Mouse (Mus musculus) embryonic facial prominence, embryonic 10.5 days (tissue): ENCODE results near the gene Clk2. TPM values are rescaled to one million over a fixed set of nuclear protein-coding genes. Genes with fewer than 3 reads are reported as not detected.
"Not testable (repeated sequence)": the region's sequence is repeated elsewhere in the genome, so short reads cannot be mapped to it uniquely, and the experiment has no call there.

ENCODE experiments used
- DNase-seq: peaks from one replicate; pipeline ENCODE4 v3.0.0-alpha.2; 2017; ENCODE audit warnings: low spot score
- H3K27ac ChIP-seq: fragments of 300-500 bp; sonication (generic); replicated peaks from 2 replicates; pipeline ENCODE4 v1.5.1; 2016; ENCODE audit warnings: mild to moderate bottlenecking
- H3K27me3 ChIP-seq: fragments of 300-500 bp; sonication (generic); replicated peaks from 2 replicates; pipeline ENCODE4 v1.6.1; 2016; ENCODE audit warnings: low read depth, mild to moderate bottlenecking; ENCODE audit not compliant: poor library complexity, severe bottlenecking
- H3K36me3 ChIP-seq: fragments of 300-500 bp; sonication (generic); replicated peaks from 2 replicates; pipeline ENCODE4 v1.6.1; 2016; ENCODE audit warnings: mild to moderate bottlenecking, moderate library complexity
- H3K4me1 ChIP-seq: fragments of 300-500 bp; sonication (generic); 2 replicates; pipeline ENCODE4 v1.6.1; 2016
- H3K4me3 ChIP-seq: fragments of 300-500 bp; sonication (generic); 2 replicates; pipeline ENCODE4 v1.5.1; 2016; ENCODE audit warnings: mild to moderate bottlenecking, moderate library complexity
- H3K9me3 ChIP-seq: fragments of 300-500 bp; sonication (generic); 2 replicates; pipeline ENCODE4 v1.6.1; 2016; ENCODE audit warnings: mild to moderate bottlenecking
- WGBS: fragments of 180-500 bp; shearing (Covaris S2); methylation state at CpG from one replicate; pipeline ENCODE4 v1.1.7; 2016; 5-methylcytosine and 5-hydroxymethylcytosine counted together
- polyA plus RNA-seq: library from polyadenylated mRNA; unstranded; fragments of >200 nt; fragmentation: Nextera tagmentation; extraction: Ambion mirVana; gene quantifications from 2 replicates; pipeline ENCODE4 v1.2.1, GENCODE M21; 2016

Gene Clk2
- polyA plus RNA-seq, 1 experiment from 2014 or later: 33.6 TPM

- Histone ChIP-seq H3K27me3 (peaks cover 66% of the 10 kb centered on the region), H3K4me1 (peaks cover 34% of the 10 kb centered on the region), H3K9me3 (no peaks in the 10 kb centered on the region), H3K4me3 (no peak overlapping the region), H3K36me3 (no peaks in the 10 kb centered on the region), H3K27ac (no peak overlapping the region)
- 39% methylated on average over 8 of the region's 8 CpGs for WGBS
- peak; percentile 46 for DNase-seq
These were observed 19.0 kb upstream of the Clk2 start for GRCm38 (mm10) chr3:89145566-89145965.

GRCm38 (mm10) chr3:89147101-89147978 lies 17.3 kb upstream of the Clk2 start:
- Histone ChIP-seq H3K36me3 (no peaks in the 10 kb centered on the region), H3K4me1 (peaks cover 34% of the 10 kb centered on the region), H3K4me3 (peak overlapping the region; percentile 50), H3K27me3 (peaks cover 73% of the 10 kb centered on the region), H3K27ac (0 out of 2 replicates have a peak overlapping the region, but pooled peaks have one; percentile 2), H3K9me3 (no peaks in the 10 kb centered on the region)
- peak; percentile 29 for DNase-seq
- 20% methylated on average over 26 of the region's 26 CpGs for WGBS

- peaks cover 78% of the 10 kb centered on the region for H3K27me3 ChIP-seq
- DNase-seq: no peak
- 7% methylated on average over 15 of the region's 15 CpGs for WGBS
- 0 out of 2 replicates have a peak overlapping the region, but pooled peaks have one; percentile 2 for H3K27ac ChIP-seq
- H3K36me3 ChIP-seq: no peaks in the 10 kb centered on the region
- no peaks in the 10 kb centered on the region for H3K9me3 ChIP-seq
- peak overlapping the region; percentile 50 for H3K4me3 ChIP-seq
- H3K4me1 ChIP-seq: peaks cover 34% of the 10 kb centered on the region
These were observed 16.6 kb upstream of the Clk2 start for GRCm38 (mm10) chr3:89147979-89148311.

GRCm38 (mm10) chr3:89148567-89148966 lies 16.0 kb upstream of the Clk2 start:
- no peak for DNase-seq
- peak overlapping the region; percentile 50 for H3K4me3 ChIP-seq
- H3K27me3 ChIP-seq: peaks cover 78% of the 10 kb centered on the region
- no peaks in the 10 kb centered on the region for H3K36me3 ChIP-seq
- 68% methylated on average over 14 of the region's 14 CpGs for WGBS
- no peaks in the 10 kb centered on the region for H3K9me3 ChIP-seq
- H3K27ac ChIP-seq: no peak overlapping the region
- peaks cover 34% of the 10 kb centered on the region for H3K4me1 ChIP-seq

GRCm38 (mm10) chr3:89152084-89152835 lies 12.3 kb upstream of the Clk2 start:
- no peaks in the 10 kb centered on the region for H3K36me3 ChIP-seq
- no peak for DNase-seq

GRCm38 (mm10) chr3:89156951-89157350 lies 7.6 kb upstream of the Clk2 start:
- WGBS: 89% methylated on average over 8 of the region's 8 CpGs
- Histone ChIP-seq H3K27me3 (peaks cover 33% of the 10 kb centered on the region), H3K4me3 (no peak overlapping the region), H3K27ac (no peak overlapping the region), H3K9me3 (no peaks in the 10 kb centered on the region), H3K4me1 (peaks cover 24% of the 10 kb centered on the region), H3K36me3 (no peaks in the 10 kb centered on the region)
- no peak for DNase-seq

More at GRCm38 (mm10) chr3:89152084-89152835, 12.3 kb upstream of the Clk2 start:
- Histone ChIP-seq H3K27me3 (peaks cover 49% of the 10 kb centered on the region), H3K27ac (no peak overlapping the region), H3K9me3 (no peaks in the 10 kb centered on the region), H3K4me3 (no peak overlapping the region), H3K4me1 (peaks cover 15% of the 10 kb centered on the region)
- 63% methylated on average over 17 of the region's 17 CpGs for WGBS

- peaks cover 25% of the 10 kb centered on the region for H3K27me3 ChIP-seq
- no peak overlapping the region for H3K27ac ChIP-seq
- peak overlapping the region; percentile 74 for H3K4me3 ChIP-seq
- H3K9me3 ChIP-seq: no peaks in the 10 kb centered on the region
- H3K4me1 ChIP-seq: peaks cover 24% of the 10 kb centered on the region
- 16% methylated on average over 7 of the region's 7 CpGs for WGBS
- H3K36me3 ChIP-seq: no peaks in the 10 kb centered on the region
- DNase-seq: no peak
These were observed 5.9 kb upstream of the Clk2 start for GRCm38 (mm10) chr3:89158651-89159050.

GRCm38 (mm10) chr3:89159211-89159610 lies 5.4 kb upstream of the Clk2 start:
- Histone ChIP-seq H3K36me3 (no peaks in the 10 kb centered on the region), H3K4me1 (peaks cover 29% of the 10 kb centered on the region), H3K4me3 (peak overlapping the region; percentile 74), H3K27ac (no peak overlapping the region), H3K9me3 (no peaks in the 10 kb centered on the region), H3K27me3 (peaks cover 25% of the 10 kb centered on the region)
- 2% methylated on average over 13 of the region's 13 CpGs for WGBS
- DNase-seq: peak; percentile 85

- Histone ChIP-seq H3K4me1 (peaks cover 33% of the 10 kb centered on the region), H3K9me3 (no peaks in the 10 kb centered on the region), H3K27ac (peak within 1 kb of the TSS; percentile 65), H3K36me3 (no peaks in the 10 kb centered on the region), H3K27me3 (peaks cover 25% of the 10 kb centered on the region), H3K4me3 (peak within 1 kb of the TSS; percentile 74)
- WGBS: under 1% methylated on average over 66 of the region's 66 CpGs
- DNase-seq: peak; percentile 89
These were observed 4.8 kb upstream of the Clk2 start, which contains the start of gene Hcn3 for GRCm38 (mm10) chr3:89159616-89160344. TSS of gene Hcn3 (minus strand) at chr3:89160196.

- peaks cover 25% of the 10 kb centered on the region for H3K27me3 ChIP-seq
- H3K36me3 ChIP-seq, H3K4me3 ChIP-seq, DNase-seq, H3K9me3 ChIP-seq, H3K27ac ChIP-seq: not testable (repeated sequence)
- H3K4me1 ChIP-seq: peaks cover 42% of the 10 kb centered on the region
These were observed 3.4 kb upstream of the Clk2 start for GRCm38 (mm10) chr3:89161207-89161606.

GRCm38 (mm10) chr3:89161786-89162185 lies 2.8 kb upstream of the Clk2 start:
- Histone ChIP-seq H3K4me3 (no peak overlapping the region), H3K27ac (no peak overlapping the region), H3K9me3 (no peaks in the 10 kb centered on the region), H3K27me3 (peaks cover 25% of the 10 kb centered on the region), H3K4me1 (peaks cover 48% of the 10 kb centered on the region), H3K36me3 (peaks cover 8% of the 10 kb centered on the region)
- DNase-seq: no peak
- 80% methylated on average over 4 of the region's 4 CpGs for WGBS

GRCm38 (mm10) chr3:89163123-89163522 lies 1.5 kb upstream of the Clk2 start:
- H3K36me3 ChIP-seq: peaks cover 21% of the 10 kb centered on the region
- WGBS: 79% methylated on average over 1 of the region's 1 CpGs
- DNase-seq: no peak
- H3K27ac ChIP-seq: no peak overlapping the region
- peaks cover 49% of the 10 kb centered on the region for H3K4me1 ChIP-seq
- no peaks in the 10 kb centered on the region for H3K9me3 ChIP-seq
- no peak overlapping the region for H3K4me3 ChIP-seq
- peaks cover 19% of the 10 kb centered on the region for H3K27me3 ChIP-seq
